Mouse (Mus musculus) gastrocnemius, postnatal 36 days (tissue): ENCODE measurements around the gene Aldh3b1. TPM values are rescaled to one million over a fixed set of nuclear protein-coding genes. Genes with fewer than 3 reads are reported as not detected.

ENCODE experiments used
- DNase-seq, 2 experiments: peaks; one replicate each; pipeline ENCODE4 v3.0.0; 2022
- intact Hi-C: fragments of 180-260 bp; cut with DNase I; formaldehyde crosslinking; loops from one replicate; pipeline ENCODE4 v1.15.1; 2025
- total RNA-seq, 2 experiments: library from RNA; stranded (reverse); gene quantifications; 2 replicates each; pipeline ENCODE4 v1.2.3; 2021

The Aldh3b1 gene
- total RNA-seq, 2 experiments from 2014 or later = 0.92 to 1.6 TPM

GRCm38 (mm10) chr19:3946715-3947114, 17.1 kb upstream of the Aldh3b1 start:
- intact Hi-C loops = loop anchor here (1.0 to 5.0 kb wide), 2 partner anchors 36 to 67 kb away; no protein-coding TSS in a partner anchor
- peak; percentile 27 to 61 for DNase-seq

DNA sequence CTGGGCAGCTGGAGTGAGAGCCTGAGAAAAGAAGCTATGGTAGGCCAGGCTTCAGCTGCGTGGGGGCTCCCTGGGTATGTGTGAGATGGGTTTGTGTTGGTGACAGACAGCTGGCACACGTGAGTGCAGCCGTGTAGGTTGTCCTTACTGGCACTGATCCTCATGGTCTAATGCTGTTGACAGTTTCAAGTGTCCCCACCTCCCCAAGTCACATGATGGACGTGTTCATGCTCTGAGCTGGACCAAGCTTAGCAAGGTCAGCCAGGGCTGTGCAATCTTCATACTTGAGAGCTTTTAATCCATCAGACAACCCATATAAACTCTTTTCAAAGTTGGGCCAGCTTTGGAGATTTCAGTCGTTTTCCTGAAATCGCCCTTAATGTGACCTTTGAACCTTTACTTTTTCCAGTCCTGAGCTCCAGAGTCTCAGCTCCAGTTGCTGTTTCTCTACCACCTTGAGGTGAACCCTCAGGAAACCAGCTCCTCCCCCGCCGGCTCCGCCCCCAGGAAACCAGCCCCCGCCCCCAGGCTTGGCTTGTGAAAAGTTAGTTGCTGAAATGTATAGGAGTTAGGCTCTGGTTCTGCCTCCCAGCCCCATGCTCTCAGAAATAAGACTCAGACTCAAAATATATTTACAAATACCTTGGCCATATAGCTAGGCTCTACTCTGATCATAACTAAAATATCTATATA, 16.4 kb upstream of the Aldh3b1 start:
- intact Hi-C loops = loop anchor here (5.0 kb wide), 1 partner anchor 36 kb away; no protein-coding TSS in a partner anchor
- no peak for DNase-seq

- intact Hi-C loops = no loop called here
- no peak for DNase-seq
Measured at GRCm38 (mm10) chr19:3942986-3943735, 13.6 kb upstream of the Aldh3b1 start.

- intact Hi-C loops = no loop called here
- DNase-seq = no peak
Measured at GRCm38 (mm10) chr19:3942315-3942714, 12.7 kb upstream of the Aldh3b1 start.

GRCm38 (mm10) chr19:3935896-3936850, 6.6 kb upstream of the Aldh3b1 start:
- DNase-seq = peak; percentile 58 to 64
- intact Hi-C loops = no loop called here

GRCm38 (mm10) chr19:3935032-3935895, 5.7 kb upstream of the Aldh3b1 start, which contains the start of gene Unc93b1:
Gene Unc93b1 (plus strand): TSS chr19:3935186.
- peak; percentile 63 to 68 for DNase-seq
- intact Hi-C loops = no loop called here

DNA sequence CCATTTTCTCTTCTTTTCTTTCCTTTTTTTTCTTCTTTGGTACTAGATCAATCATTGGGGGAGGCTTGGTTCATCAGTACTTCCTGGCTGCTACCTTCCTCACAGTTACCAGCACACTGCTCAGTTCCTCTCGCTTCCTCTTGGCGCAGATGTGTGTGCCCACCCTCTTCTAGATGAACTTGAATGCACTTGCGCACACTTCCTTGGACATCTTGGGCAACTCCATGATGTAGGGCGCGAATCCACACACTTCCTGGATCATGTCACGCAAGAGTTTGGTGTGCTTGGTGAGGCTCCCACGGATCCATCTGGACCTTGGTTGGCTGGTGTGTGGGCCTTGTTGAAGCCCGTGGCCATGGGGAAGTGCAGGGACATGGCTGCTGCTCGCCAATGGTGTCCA, 2.1 kb upstream of the Aldh3b1 start:
- intact Hi-C loops = no loop called here
- no peak for DNase-seq

- no peak for DNase-seq
- intact Hi-C loops = no loop called here
Measured at GRCm38 (mm10) chr19:3930262-3931057, 852 bp upstream of the Aldh3b1 start.

- intact Hi-C loops = no loop called here
- no peak for DNase-seq
Measured at GRCm38 (mm10) chr19:3928779-3929178, 829 bp downstream of the Aldh3b1 start.

- intact Hi-C loops = no loop called here
- DNase-seq = no peak
Measured at GRCm38 (mm10) chr19:3927989-3928388, 1.6 kb downstream of the Aldh3b1 start.

DNA sequence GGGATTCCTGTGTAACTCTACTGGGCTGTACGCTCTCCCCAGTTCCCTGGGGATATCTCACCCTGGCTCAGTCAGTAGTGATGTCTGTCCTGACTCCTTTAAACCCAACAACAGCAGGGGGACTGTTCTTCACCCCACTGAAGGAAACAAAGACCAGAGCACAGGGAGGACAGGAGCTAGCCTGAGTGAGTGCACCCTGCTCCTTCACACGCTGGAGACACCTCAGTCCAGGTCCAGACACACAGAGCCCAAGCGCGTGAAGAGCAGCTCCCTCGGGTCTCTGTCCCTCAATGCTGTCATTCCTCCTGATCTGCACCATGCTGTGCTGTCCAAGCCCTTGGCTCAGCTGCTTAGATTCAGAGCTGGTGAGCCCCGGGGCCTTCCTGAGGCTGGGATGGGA, 2.9 kb downstream of the Aldh3b1 start:
- intact Hi-C loops = no loop called here
- no peak for DNase-seq

DNA sequence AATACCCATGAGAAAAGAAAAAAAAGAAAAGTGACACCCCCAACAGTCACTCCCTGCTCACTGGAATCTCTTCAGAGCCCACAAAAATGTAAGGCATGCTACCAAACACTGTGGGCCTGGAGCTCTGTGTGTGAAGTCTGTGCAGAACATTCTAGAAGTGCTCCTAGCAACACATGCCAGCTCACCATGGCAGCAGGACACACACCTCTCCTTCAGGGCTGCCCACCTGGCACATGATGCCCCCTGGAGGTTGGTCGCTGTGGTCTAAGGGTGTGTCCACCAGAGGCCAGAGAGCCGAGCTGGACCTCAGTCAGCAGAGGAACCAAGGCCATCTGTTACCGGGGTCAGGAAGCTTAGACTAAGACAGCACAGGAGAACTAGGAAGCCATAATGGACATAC, 3.3 kb downstream of the Aldh3b1 start:
- intact Hi-C loops = no loop called here
- no peak for DNase-seq

DNA sequence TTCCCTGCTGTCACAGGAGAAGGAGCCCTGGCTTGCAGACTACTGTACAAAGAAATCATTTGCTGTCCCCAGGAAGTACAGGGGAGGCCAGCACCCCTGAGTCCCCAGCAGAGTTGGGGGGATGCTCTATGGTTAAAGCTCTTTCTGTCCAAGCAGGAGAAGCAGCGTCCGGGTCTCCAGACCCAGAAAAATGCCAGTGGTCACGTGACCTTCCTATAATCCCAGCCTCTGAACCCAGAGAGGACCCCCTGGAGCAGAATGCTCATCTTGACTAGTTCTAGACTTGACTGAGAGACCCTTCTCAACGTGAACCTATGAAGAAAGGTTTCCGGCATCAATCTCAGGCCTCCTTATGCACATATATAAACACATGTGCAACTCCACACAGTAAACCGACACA, 3.7 kb downstream of the Aldh3b1 start:
- DNase-seq = no peak
- intact Hi-C loops = no loop called here

DNA sequence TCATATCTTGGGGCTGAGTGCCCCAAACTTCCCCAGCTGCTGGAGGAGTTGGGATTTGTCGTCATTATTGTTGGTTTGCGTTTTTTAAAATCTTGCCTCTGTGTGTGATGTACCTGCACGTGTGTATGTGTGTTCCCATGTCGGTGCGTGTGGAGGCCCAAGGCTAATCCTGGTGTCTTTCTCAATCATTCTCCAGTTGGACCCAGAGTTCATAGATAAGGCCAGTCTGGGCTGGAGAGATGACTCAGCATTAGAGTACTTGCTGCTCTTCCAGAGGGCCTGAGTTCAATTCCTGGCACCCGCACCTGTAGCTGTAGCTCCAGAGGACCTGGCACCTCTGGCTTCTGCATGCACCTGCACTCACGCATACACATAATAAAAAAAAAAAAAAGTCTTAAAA, 4.7 kb downstream of the Aldh3b1 start:
- intact Hi-C loops = no loop called here
- DNase-seq = no peak

DNA sequence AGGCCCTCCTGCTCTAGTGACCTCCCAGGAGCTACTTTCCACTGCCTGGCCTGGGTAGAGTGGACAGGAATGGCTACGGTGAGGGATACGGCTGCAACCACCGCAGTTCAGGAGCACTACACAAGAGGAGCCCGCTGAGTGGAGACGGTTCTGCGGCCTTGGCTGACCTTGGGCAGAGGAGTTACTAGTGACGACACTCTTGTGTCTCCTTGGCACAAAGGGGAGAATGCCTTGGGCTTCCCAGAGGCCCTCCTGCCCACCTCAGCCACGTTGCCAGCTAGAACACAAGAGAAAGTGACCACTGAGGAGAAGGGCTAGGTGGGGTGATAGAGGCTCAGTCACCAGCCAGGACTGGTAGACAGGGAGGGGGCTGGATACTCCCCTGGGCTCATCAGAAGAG, 5.4 kb downstream of the Aldh3b1 start:
- DNase-seq = no peak
- intact Hi-C loops = no loop called here

DNA sequence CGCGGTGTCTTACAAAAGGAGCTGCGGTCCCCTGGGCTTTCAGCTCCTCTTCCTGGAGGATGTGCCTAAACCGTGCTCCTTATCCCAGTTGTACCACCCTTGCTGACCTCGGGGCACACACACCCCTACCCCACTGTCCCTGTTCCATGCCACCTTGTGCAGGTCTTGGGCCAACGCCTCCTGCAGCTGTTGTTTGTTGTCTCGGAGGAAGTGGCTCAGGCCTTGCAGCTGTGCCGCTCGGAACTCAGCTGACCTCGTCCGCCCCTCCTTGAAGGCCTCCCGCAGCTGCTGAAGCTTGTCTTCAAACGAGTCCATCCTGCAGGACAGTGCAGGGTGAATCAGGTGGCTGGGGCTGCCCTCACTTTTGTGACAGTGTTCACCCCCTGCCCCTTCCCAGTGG, 6.0 kb downstream of the Aldh3b1 start:
- intact Hi-C loops = no loop called here
- peak in 1 of 2 experiments; percentile 62 for DNase-seq

DNA sequence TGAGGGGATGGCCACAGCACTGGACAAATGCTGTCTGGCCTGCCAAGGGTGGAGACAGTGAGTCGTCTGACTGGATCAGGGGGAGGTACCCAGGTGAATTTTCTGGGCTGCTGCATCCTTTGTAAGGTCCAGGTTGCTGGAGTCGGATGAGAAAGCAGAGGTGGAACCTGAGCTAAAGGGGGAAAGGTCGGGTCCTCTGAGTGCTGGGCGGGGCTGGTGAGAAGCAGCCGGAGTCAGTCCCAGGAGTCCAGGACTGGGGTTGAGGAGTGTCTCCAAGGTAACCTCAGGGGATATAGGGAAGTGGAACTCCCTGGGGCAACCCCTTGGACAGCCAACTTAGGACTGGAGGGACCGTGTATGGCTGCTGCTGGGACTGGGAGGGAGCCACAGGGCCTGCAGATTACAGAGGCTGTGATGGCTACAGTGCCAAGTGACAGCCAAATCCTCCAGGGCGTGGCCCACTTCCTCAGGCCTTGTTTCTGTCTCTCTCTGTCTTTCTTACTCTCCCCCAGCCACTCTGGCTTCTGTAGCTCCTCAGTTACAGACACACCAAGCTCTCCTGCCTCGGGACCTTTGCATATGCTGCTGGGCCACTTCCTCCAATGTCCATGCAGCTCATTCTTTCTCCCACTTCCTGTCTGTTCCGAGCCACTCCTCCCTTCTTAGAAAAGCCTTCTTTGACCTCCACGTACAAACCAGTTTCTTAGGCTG, 6.8 kb downstream of the Aldh3b1 start:
- no peak for DNase-seq
- intact Hi-C loops = no loop called here

DNA sequence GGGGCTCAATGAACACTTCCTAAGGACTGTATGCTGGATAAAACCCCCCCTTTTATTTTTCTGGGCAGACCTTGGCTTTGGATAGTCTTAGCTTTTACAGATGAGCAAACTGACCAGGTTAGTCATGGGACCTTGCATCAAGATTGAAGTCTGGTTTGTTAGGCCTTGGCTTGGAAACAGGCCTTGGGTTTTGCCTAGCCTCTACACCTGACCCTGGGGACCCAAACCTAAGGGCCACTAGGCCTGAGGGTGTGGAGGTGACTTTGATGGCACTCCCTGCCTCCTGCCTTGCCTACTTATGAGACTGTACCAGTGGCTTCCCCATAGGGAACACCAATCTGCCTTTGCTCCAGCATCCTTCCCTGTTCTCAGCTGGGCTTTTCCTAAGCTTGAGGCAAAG, 9.7 kb downstream of the Aldh3b1 start:
- intact Hi-C loops = no loop called here
- no peak for DNase-seq
